Comparison of ENCODE assay signal across 11 mouse cellular contexts in genomic region chr4:86916062-86916461, GRCm38 (mm10). TPM values are rescaled to one million over a fixed set of nuclear protein-coding genes. Genes with fewer than 3 reads are reported as not detected.
DNase-seq lines count a peak whose midpoint lies in the region; TF ChIP-seq lines count a peak whose summit lies in the region.
"Had no signal": no experiment of that assay in that cellular context is flagged by ENCODE, and none has a peak within 500 bp of the region (broad histone marks: within the 10 kb centered on the region; RNA-seq: fewer than 3 reads in every experiment).

No protein-coding gene starts in this region.

- no peak; the same call in 1 of the 2 replicates for TF ChIP-seq RAD21 in MEL (IDR thresholded peaks at IDR 0.05; ENCODE audit: low read depth, low read length)

- H3K36me3 ChIP-seq in testis, adult 2 months (ENCODE audit: control insufficient read depth, insufficient read depth, low read length) = no peaks in the 10 kb centered on the region
- H3K36me3 ChIP-seq in MEL (ENCODE audit: control insufficient read depth in 1 of 2, insufficient read depth in 2 of 2, low read length in 2 of 2) = no peaks in the 10 kb centered on the region
- H3K36me3 ChIP-seq in small intestine, adult 2 months (ENCODE audit: control insufficient read depth, insufficient read depth, low read length) = no peaks in the 10 kb centered on the region
- H3K36me3 ChIP-seq: midbrain, embryonic 15.5 days had no signal

- no peak for TF ChIP-seq EP300 in MEL (IDR thresholded peaks at IDR 0.05; ENCODE audit: low read depth in 1 of 2, low read length in 2 of 2)

- no peak overlapping the region for H3K4me3 ChIP-seq in testis, adult 2 months (ENCODE audit: control insufficient read depth, low read depth, low read length)
- H3K4me3 ChIP-seq in MEL (ENCODE audit: control insufficient read depth in 1 of 2, insufficient read depth in 1 of 2, low read depth in 2 of 2, low read length in 2 of 2) = no peak overlapping the region
- H3K4me3 ChIP-seq in small intestine, adult 2 months (ENCODE audit: low read depth, low read length) = no peak overlapping the region
- H3K4me3 ChIP-seq: midbrain, embryonic 15.5 days had no signal

- H3K9me3 ChIP-seq in MEL (replicated peaks; ENCODE audit: insufficient read depth, low read length) = no peaks in the 10 kb centered on the region
- H3K9me3 ChIP-seq: midbrain, embryonic 15.5 days had no signal

- peak; percentile 25; the same call in 1 of the 2 replicates for TF ChIP-seq CTCF in testis, adult 2 months (IDR thresholded peaks at IDR 0.05; ENCODE audit: control insufficient read depth, insufficient read depth, insufficient replicate concordance, low read depth, low read length)
- TF ChIP-seq CTCF in MEL (IDR thresholded peaks at IDR 0.05 in 2 of 3, conservative IDR thresholded peaks at IDR 0.05 in 1 of 3; ENCODE audit: control insufficient read depth in 1 of 3, insufficient read depth in 1 of 3, low read depth in 2 of 3, low read length in 3 of 3, poor library complexity in 1 of 3, severe bottlenecking in 1 of 3) = peak; percentile 21 to 40 (median 26); a peak in 4 of 6 replicates
- peak; percentile 41; the same call in 1 of the 2 replicates for TF ChIP-seq CTCF in small intestine, adult 2 months (IDR thresholded peaks at IDR 0.05; ENCODE audit: extremely low read depth, insufficient read length, insufficient replicate concordance, low read depth, low read length)

- no peaks in the 10 kb centered on the region for H3K27me3 ChIP-seq in testis, adult 2 months (ENCODE audit: control insufficient read depth, insufficient read depth, low read length)
- no peaks in the 10 kb centered on the region; a peak in 1 of 4 replicates for H3K27me3 ChIP-seq in MEL (ENCODE audit: control insufficient read depth in 1 of 2, insufficient read depth in 2 of 2, low read length in 2 of 2)
- H3K27me3 ChIP-seq in small intestine, adult 2 months (ENCODE audit: control insufficient read depth, insufficient read depth, low read length) = no peaks in the 10 kb centered on the region
- H3K27me3 ChIP-seq: midbrain, embryonic 15.5 days had no signal

- H3K9ac ChIP-seq in MEL (ENCODE audit: control insufficient read depth, low read depth, low read length, poor library complexity, severe bottlenecking) = no peak overlapping the region
- H3K9ac ChIP-seq: midbrain, embryonic 15.5 days had no signal

- no peak overlapping the region for H3K27ac ChIP-seq in testis, adult 2 months (ENCODE audit: control insufficient read depth, insufficient read depth, low read depth, low read length)
- no peak overlapping the region for H3K27ac ChIP-seq in MEL (ENCODE audit: control insufficient read depth, low read depth, low read length)
- no peak overlapping the region for H3K27ac ChIP-seq in small intestine, adult 2 months (ENCODE audit: insufficient read depth, low read depth, low read length)
- H3K27ac ChIP-seq: midbrain, embryonic 15.5 days had no signal

- H3K79me2 ChIP-seq in MEL (ENCODE audit: control insufficient read depth, insufficient read depth, low read length, poor library complexity) = no peaks in the 10 kb centered on the region

- TF ChIP-seq POLR2A in testis, adult 2 months (IDR thresholded peaks at IDR 0.05; ENCODE audit: control insufficient read depth, low read depth, low read length) = no peak
- TF ChIP-seq POLR2A in MEL (IDR thresholded peaks at IDR 0.05; ENCODE audit: control insufficient read depth in 1 of 2, insufficient read depth in 1 of 2, low read depth in 1 of 2, low read length in 2 of 2, poor library complexity in 1 of 2) = no peak
- TF ChIP-seq POLR2A in small intestine, adult 2 months (IDR thresholded peaks at IDR 0.05; ENCODE audit: low read depth, low read length) = no peak

- 70% methylated on average over 1 of the region's 1 CpGs for WGBS in small intestine, adult 2 months

- peak; percentile 33 for DNase-seq in kidney, postnatal 10 days
- DNase-seq in kidney, adult 8-10 months = no peak
- no peak for DNase-seq in testis, postnatal 14 days (ENCODE audit: low spot score)
- DNase-seq in MEL (ENCODE audit: low read depth, low spot score) = no peak
- no peak for DNase-seq in urinary bladder, adult 2 months (ENCODE audit: low spot score)
- DNase-seq: cerebellum, postnatal 25 days; heart, adult 18-20 months; heart, postnatal 36 days had no signal

- H3K4me1 ChIP-seq in testis, adult 2 months (ENCODE audit: control insufficient read depth, insufficient read depth, low read length) = peaks cover 4% of the 10 kb centered on the region
- H3K4me1 ChIP-seq in MEL (ENCODE audit: control insufficient read depth in 1 of 2, insufficient read depth in 2 of 2, low read length in 2 of 2) = no peaks in the 10 kb centered on the region
- H3K4me1 ChIP-seq in small intestine, adult 2 months (ENCODE audit: control insufficient read depth, insufficient read depth, insufficient read length, low read length) = peaks cover 7% of the 10 kb centered on the region

TF ChIP-seq in MEL, 35 proteins besides CTCF, POLR2A, EP300 and RAD21:
- no peak for TF ChIP-seq SIN3A (IDR thresholded peaks at IDR 0.05; ENCODE audit: low read length)
- no peak for TF ChIP-seq RCOR1 (IDR thresholded peaks at IDR 0.05; ENCODE audit: low read depth, low read length)
- TF ChIP-seq GABPA (IDR thresholded peaks at IDR 0.05; ENCODE audit: low read depth, low read length) = no peak

RNA-seq across cellular contexts. Expression of gene Acer2, which starts 41.9 kb away (rescaled TPM):
- 13.2 and 13.4 TPM in 2 replicates for polyA plus RNA-seq in testis, adult 2 months (2012; rRNA removed)
- total RNA-seq in MEL (2012; rRNA removed) = 0.35 and 0.36 TPM in 2 replicates
- polyA plus RNA-seq in MEL (2012; ENCODE audit: insufficient read depth in 1 of 2, insufficient read length in 2 of 2, low read depth in 1 of 2, low replicate concordance in 2 of 2, missing spikeins in 1 of 2) = under 1 TPM in 1 of 2 experiments, not detected in 1; 0.84 TPM
- 2.8 and 8.8 TPM in 2 replicates for polyA plus RNA-seq in small intestine, adult 2 months (2012; rRNA removed)
- polyA plus RNA-seq in urinary bladder, adult 2 months (2012; rRNA removed) = 261 and 377 TPM in 2 replicates

RNA-seq across cellular contexts. Expression of gene Rps6, which starts 58.9 kb away (rescaled TPM):
- 281 and 292 TPM in 2 replicates for polyA plus RNA-seq in testis, adult 2 months (2012; rRNA removed)
- 3,142 and 3,178 TPM in 2 replicates for total RNA-seq in MEL (2012; rRNA removed)
- polyA plus RNA-seq in MEL (2012; ENCODE audit: insufficient read depth in 1 of 2, insufficient read length in 2 of 2, low read depth in 1 of 2, low replicate concordance in 2 of 2, missing spikeins in 1 of 2) = 1,000 to 10,000 TPM in 1 of 2 experiments, not detected in 1; 1,648 TPM
- polyA plus RNA-seq in small intestine, adult 2 months (2012; rRNA removed) = 151 and 167 TPM in 2 replicates
- 2,335 and 2,390 TPM in 2 replicates for polyA plus RNA-seq in urinary bladder, adult 2 months (2012; rRNA removed)

Comparison
In these comparisons a context has a peak if more than half of its experiments do, and no peak if none do; other contexts are left out.
1. RNA of gene Acer2, which starts 41.9 kb away (polyA plus RNA-seq): 261 to 377 TPM in urinary bladder, adult 2 months; 13.2 to 13.4 TPM in testis, adult 2 months, 2.8 to 8.8 TPM in small intestine, adult 2 months and 0.84 TPM in MEL; every median in the first group is over 10 times any median in the second.
2. Peak in every context shown above with its lines, with median percentiles within 50 percentile points of each other: CTCF ChIP-seq.